Mouse (Mus musculus) lung, postnatal 4 days (tissue): Measurements from ENCODE around the gene Dock8.

ENCODE experiments used
- DNase-seq, 2 experiments: peaks; one replicate each; pipeline ENCODE4 v3.0.0; 2021

Dock8 gene

DNA sequence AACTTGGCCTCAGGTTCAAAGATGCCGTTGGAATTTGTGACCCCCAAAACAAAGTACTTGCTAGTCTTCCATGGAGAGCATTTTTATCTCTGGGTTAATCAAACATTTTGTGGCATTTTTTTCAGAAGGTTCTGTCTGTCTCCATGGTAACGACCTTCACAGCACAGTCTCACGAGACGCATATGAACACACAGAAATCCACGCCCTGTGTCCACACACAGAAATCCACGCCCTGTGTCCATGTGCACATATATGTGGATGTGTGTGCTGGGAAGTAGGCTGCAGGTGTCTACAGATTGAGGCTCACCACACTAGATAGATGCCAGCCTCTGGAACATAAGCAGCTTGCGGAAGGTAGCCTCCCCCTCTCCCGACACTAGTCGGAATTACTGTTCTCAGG is 66.9 kb downstream of the Dock8 start:
- DNase-seq = no peak

GRCm38 (mm10) chr19:25068518-25068917 is 69.2 kb downstream of the Dock8 start:
- no peak for DNase-seq

DNA sequence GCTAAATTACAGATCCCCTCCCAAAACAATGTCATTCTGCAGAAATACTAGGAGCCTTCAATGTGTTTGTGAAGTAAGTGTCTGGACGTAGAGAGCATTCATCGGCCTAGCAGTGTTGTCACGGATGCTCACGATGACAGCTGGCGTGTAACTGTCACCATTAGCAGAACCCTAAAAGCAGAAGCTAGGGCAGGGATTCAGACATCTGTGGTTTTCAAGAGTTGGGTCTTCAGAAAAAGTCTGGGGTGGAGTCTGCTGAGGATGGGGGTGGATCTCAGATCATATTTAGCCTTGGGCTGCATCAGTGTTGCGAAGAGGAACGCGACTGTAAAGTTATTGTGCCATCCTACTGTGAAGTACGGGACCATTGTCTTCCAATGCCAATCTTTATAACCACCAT is 73.2 kb downstream of the Dock8 start:
- DNase-seq = no peak

GRCm38 (mm10) chr19:25074741-25075140 is 75.4 kb downstream of the Dock8 start:
- DNase-seq = peak; percentile 46 to 61

DNA sequence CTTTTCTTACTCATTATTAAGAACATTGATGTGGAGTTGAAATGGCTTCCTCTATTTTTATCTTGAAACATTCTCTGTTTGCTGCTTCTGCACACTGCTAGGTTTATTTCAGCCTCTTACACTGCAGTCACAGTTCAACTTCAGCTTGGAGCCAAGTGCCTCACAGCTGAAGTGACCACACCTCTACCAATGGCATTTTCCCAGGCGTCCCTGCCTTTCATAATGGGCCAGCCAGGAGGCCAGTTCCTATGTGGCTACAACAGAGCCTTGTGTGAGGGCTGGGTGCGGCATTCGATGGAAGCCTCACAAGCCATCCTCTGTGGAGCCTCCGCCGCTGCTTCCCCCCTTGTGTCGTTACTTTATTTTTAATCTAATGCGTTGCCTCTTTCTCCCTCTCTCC is 78.3 kb downstream of the Dock8 start:
- DNase-seq = peak; percentile 39 to 65

DNA sequence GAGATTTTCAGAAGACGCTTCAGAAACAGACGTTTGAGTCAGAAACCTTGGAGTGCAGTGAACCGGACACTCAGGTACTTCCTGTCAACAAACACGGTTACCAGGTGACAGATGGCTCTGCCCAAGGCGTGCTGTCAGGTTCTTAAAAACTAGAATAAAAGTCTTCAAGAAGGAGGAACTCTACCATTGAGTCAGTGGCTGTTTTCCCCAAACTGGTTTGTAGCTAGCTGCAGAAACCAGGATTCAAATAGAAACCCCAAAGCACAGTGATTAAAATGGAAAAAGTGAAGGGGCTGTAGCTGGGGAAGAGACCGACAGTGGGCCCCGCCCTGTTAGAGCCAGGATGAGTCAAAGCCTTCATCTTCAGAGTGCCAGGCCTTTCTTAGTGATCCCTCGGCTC is 78.8 kb downstream of the Dock8 start:
- DNase-seq = no peak

DNA sequence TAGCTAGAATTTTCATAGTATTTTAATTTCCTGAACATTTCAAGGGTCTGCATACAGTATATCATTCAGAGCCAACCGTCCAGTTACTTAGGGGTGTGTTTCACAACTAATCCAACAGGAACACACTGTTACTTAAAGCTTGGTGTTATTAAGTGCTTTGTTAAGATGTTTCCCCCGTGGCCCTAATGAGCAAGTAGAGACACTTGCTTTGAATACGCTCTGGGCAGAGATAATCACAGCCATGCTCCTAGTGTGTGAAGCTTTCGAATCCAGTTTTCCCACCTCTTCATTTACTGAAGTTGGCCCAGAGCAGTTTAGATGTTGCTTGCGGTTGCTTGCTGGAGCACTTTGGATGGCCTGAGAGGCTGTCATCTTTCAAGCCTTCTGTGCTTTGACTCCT is 80.8 kb downstream of the Dock8 start:
- no peak for DNase-seq

GRCm38 (mm10) chr19:25082839-25083238 is 83.5 kb downstream of the Dock8 start:
- DNase-seq = no peak

DNA sequence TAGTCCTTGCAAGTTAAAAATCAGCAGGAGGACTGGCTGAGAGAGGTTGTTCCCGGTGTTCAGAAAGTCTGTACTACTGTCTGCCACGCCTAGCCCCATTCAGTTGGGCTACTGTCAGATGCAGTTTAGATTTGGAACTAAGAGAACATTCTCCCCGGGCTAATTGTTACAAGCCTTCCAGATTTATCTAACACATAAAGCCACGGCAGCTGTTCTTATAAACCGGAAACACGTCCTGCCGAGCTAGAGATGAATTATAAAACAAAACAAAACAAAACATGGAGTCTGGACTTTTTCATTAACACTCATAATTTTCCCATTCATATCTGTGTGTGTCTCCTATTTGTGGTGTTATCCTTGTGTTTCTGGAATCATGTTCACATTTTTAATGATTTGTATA is 87.8 kb downstream of the Dock8 start:
- DNase-seq = no peak

DNA sequence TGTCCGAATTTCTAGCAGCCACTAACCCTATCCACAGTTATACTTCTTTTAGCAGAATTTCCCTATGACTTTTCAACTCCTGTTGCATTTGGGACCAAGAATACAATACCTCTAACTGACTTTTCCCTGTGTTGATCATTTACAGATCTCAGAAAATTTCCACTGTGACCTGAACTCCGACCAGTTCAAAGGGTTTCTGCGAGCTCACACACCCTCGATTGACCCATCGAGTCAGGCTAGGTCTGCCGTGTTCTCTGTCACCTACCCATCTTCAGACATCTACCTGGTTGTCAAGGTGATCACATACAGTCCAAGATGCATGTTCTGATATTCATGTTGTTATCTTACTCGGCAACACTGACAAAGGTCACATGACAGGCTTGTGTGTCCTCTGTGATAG is 90.4 kb downstream of the Dock8 start:
- DNase-seq = no peak

GRCm38 (mm10) chr19:25095135-25095534 is 95.8 kb downstream of the Dock8 start:
- DNase-seq = no peak

- peak; percentile 18 to 30 for DNase-seq
These were observed 97.0 kb downstream of the Dock8 start for GRCm38 (mm10) chr19:25096316-25096715.

DNA sequence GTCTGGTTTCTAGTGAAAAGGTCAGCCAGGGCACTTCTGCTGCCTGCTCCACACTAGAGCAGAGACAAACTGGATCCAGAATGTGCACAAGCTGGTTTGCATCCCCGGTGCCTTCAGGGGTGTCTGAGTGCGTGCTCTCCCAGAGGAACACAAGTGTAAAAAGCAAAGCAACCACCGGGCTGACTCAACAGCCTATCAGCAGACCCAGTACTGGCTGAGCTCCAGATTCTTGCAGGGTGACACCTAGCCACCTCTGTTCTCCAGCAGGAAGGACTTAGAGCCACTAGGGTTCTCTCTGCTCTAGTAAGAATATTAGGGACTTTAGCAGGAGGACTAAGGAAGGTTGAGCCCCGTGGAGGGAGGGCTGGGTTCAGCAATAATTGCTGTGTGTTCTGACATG is 97.7 kb downstream of the Dock8 start:
- peak; percentile 47 to 64 for DNase-seq

DNA sequence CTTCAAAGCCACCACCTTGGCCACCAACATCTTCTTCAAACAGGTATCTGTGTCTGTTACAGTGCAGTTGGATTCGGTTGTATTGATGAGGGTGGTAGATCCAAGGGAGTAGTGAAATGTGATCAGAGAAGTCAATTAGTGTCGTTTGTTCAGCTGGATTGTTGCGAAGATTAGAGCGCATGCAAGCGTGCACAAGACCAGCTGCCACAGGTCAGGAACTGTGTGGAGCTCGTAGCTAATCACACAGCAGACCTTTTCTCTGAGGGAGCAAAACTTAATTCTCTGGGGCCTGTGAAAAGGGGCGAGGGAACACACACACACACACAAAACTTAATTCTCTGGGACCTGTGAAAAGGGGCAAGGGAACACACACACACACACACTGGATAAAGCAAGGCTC is 98.2 kb downstream of the Dock8 start:
- DNase-seq = no peak

DNA sequence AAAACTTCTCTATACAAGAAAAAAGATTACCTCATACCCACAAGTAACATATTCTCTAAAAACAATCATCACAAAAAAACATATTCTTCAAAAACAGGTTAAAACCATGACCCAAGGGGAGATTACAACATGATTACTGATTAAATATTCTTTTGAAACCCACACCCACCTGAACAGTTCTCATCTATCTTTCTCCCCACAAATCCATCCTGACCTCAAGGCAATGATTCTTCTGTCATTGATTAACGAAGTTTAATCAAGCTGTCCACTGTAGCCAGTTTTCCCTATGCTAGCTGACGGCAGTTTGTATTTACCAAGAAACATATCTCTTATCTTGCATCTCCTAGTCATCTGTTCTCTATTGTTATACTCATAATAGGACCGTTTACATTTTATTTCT is 98.6 kb downstream of the Dock8 start:
- DNase-seq = no peak

DNA sequence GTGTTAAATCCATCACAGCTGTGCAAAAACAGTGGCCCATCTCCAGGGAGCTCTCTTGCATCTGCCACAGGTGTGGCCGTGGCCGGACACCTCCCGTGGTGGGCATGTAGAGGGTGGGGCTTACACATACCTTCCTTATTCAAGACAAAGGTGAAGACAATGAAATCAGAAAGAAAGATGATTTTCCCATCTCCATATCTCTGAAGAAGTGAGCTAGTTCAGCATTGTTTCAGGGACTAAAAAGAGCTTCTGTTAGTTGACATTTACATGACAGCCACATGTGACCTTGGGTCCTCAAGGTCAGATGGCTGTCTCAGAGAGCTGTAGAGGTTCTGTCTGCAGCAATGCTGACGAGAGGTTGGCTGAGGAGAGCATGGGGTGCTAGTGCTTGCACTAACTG is 99.6 kb downstream of the Dock8 start:
- no peak for DNase-seq

GRCm38 (mm10) chr19:25105682-25106081 is 106.3 kb downstream of the Dock8 start:
- no peak for DNase-seq

GRCm38 (mm10) chr19:25106315-25106714 is 107.0 kb downstream of the Dock8 start:
- DNase-seq = no peak

DNA sequence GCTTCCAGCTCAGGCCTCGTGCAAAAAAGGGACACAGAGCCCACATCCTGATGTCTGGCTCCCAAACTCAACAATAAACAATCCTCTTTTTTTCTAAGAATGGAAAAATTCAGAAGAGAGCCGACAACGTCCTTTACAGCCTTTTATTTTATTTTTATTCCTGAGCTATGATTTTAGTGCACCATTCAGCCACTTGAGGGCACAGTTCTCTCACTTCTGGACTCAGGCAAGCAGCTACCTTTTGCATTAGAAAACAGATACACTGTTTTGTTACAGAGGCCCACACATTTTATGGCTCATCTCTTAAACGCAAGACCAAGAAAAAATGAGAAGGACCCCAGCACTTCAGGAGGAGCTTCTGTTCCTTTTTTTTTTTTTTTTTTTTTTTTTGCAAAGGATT is 108.1 kb downstream of the Dock8 start:
- no peak for DNase-seq

DNA sequence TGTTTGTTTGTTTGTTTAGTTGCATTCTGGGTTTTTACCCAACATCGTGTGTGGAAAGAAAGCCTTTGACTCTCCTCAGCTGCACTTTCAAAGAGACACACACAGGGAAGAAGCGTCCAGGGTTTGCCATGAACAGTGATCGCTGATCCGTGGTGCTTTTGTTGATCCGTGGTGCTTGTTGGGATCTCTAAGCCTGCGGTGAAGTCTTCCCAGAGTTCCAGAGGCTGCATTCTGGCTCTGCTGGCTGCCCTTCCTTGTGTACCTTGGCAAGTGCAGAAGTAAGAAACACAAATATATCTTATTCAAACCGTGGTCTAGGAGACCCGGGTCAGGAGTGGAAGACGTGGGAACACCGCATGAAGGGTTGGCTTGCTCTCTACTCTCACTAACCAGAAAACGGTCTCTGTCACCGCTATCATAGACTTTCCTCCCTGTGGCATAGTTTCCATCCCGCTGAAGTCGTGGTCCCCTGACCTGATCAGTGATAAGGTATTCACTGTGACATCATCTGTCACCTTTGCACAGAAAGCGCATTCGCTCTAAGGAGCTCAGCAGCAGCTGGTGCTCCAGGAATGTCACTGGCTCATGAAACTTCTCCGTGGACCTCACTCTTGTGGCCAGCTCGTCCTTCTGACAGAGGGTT is 112.4 kb downstream of the Dock8 start:
- no peak for DNase-seq

DNA sequence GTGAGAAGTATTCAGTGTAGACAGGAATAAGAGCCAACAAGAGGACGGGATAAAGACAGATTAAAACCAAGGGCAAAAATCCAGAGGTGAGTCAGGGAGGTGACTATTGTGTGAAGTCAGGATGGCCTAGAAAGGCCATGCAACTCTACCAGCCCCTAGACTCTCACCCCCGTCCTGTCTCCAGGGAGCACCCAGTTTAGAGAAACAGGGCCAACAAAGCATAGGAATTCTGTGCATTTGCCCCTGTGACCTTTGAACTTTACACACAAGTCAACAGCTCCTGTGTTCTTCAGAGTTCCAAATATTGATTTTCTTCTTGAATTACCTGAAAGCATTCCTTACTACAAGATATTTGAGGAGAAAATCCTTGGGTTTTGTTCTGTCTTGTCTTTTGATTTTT is 117.6 kb downstream of the Dock8 start:
- no peak for DNase-seq

- no peak for DNase-seq
These were observed 123.1 kb downstream of the Dock8 start for GRCm38 (mm10) chr19:25122417-25122816.

DNA sequence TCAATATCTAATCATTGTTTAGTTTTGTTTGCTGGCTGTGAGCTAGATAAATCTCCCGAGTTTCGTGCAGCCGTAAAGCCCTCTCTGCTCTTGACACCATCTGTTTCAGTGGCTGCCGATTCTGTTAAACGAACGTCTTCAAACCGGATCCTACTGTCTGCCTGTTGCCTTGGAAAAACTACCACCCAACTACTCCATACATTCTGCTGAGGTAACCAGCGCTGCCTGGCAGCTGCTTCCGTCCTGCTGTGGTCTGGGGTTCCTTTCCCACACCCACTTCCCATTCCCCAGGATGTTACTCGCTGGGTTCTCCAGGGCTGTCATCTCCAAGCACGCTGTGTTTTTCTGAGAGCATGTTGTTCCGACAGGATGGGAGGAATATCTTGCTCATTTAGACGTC is 123.7 kb downstream of the Dock8 start:
- peak; percentile 47 to 68 for DNase-seq

- no peak for DNase-seq
These were observed 124.1 kb downstream of the Dock8 start for GRCm38 (mm10) chr19:25123461-25123860.

DNA sequence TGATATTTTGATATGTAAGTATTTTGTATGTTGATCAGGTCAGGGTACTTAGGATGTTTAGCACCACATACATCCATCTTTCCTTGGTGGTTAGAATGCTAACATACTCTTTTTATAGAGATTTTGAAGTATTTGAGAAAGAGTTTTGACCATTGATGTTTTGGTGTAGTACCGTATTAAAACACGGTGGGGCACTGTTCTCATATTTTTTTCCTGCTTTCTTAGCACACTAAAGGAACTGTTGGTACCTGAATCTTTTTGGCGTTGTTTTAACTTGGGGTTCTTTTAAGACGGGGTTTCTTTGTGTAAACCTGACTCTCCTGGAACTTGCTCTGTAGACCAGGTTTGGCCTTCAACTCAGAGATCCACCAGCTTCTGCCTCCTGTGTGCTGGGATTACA is 133.0 kb downstream of the Dock8 start:
- peak in 1 of 2 experiments; percentile 33 for DNase-seq

DNA sequence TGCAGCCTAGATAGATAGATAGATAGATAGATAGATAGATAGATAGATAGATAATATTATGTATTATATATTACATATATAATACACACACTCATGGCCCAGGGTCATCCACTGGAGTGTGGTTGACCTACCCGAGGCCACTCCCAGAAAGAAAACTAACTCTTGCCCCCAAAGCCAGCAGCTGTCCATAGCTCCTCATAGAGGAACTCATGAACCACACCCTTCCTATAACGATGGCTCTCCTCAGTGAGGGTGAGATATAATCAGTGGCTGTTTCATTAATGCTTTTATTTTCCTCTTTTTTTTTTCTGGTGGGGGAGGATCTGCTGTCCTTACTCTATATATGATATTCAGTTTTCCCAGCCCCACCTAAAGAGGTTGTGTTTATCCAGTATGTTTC is 134.6 kb downstream of the Dock8 start:
- DNase-seq = no peak
